ENCODE assay signal across 29 mouse cellular contexts in genomic region chr2:17943506-17943905, GRCm38 (mm10). TPM values are rescaled to one million over a fixed set of nuclear protein-coding genes. Genes with fewer than 3 reads are reported as not detected.
DNase-seq lines count a peak whose midpoint lies in the region; ATAC-seq and TF ChIP-seq lines count a peak whose summit lies in the region.
"Had no signal": no experiment of that assay in that cellular context is flagged by ENCODE, and none has a peak within 500 bp of the region (broad histone marks: within the 10 kb centered on the region; RNA-seq: fewer than 3 reads in every experiment).

No protein-coding gene starts in this region.

- in situ Hi-C loops in ES-E14 (cut with MboI; ENCODE audit: low sequenced_read_pairs in 2 of 2, unreplicated experiment in 2 of 2) = no loop called here

- no peak overlapping the region for H3K4me3 ChIP-seq in ES-Bruce4 (ENCODE audit: low read depth, low read length)
- no peak overlapping the region for H3K4me3 ChIP-seq in ES-E14 (ENCODE audit: insufficient read depth in 1 of 2, low read depth in 1 of 2, low read length in 2 of 2, poor library complexity in 1 of 2, severe bottlenecking in 1 of 2)
- no peak overlapping the region for H3K4me3 ChIP-seq in forebrain, embryonic 11.5 days (ENCODE audit: low read depth, low read length)
- H3K4me3 ChIP-seq: embryonic facial prominence, embryonic 13.5 days; embryonic facial prominence, embryonic 15.5 days; erythroblast, embryonic 14.5 days; forebrain, embryonic 10.5 days; forebrain, embryonic 13.5 days; forebrain, embryonic 15.5 days had no signal

- H3K27ac ChIP-seq in ES-Bruce4 (ENCODE audit: insufficient read depth, low read length) (peak overlapping the region; percentile 43), ES-E14 (ENCODE audit: insufficient read depth, low read depth, low read length, poor library complexity, severe bottlenecking) (peak overlapping the region; percentile 94)
- H3K27ac ChIP-seq in forebrain, embryonic 11.5 days (ENCODE audit: low read depth, low read length) = no peak overlapping the region
- H3K27ac ChIP-seq: embryonic facial prominence, embryonic 13.5 days; embryonic facial prominence, embryonic 15.5 days; forebrain, embryonic 10.5 days; forebrain, embryonic 13.5 days; forebrain, embryonic 15.5 days had no signal

- TF ChIP-seq POLR2A in ES-Bruce4 (IDR thresholded peaks at IDR 0.05; ENCODE audit: insufficient read depth, low read length) = no peak

- no peak overlapping the region for H3K9ac ChIP-seq in ES-Bruce4 (ENCODE audit: low read depth, poor library complexity, severe bottlenecking)
- H3K9ac ChIP-seq in ES-E14 (ENCODE audit: insufficient read depth, low read depth, low read length, poor library complexity, severe bottlenecking) = no peak overlapping the region
- no peak overlapping the region for H3K9ac ChIP-seq in forebrain, embryonic 11.5 days (ENCODE audit: low read length)
- H3K9ac ChIP-seq: embryonic facial prominence, embryonic 13.5 days; embryonic facial prominence, embryonic 15.5 days; forebrain, embryonic 13.5 days; forebrain, embryonic 15.5 days; forebrain, postnatal 0 days had no signal

- no peak for TF ChIP-seq EP300 in ES-Bruce4 (IDR thresholded peaks at IDR 0.05; ENCODE audit: insufficient read depth, low read depth, low read length)

- DNase-seq in heart, adult 11 months = peak; percentile 68
- no peak for DNase-seq in heart, adult 18-20 months
- DNase-seq in ES-E14 (ENCODE audit: low read depth, low spot score) (no peak), ZHBTc4 (ENCODE audit: low read depth, low spot score) (peak; percentile 68)
- no peak for DNase-seq in adrenal gland, postnatal 14 days
- no peak for DNase-seq in forebrain, embryonic 11.5 days (ENCODE audit: low spot score)
- DNase-seq: adrenal gland, adult 2 months; adrenal gland, postnatal 10 days; adrenal gland, postnatal 36 days; B cell, adult 2 months; cerebellum, adult 11-12 months; cerebellum, adult 8-10 months; cerebellum, adult 9-11 months; cerebellum, postnatal 14 days; cerebellum, postnatal 36 days; embryo, embryonic 11 days; forebrain, postnatal 0 days had no signal

- no peak for TF ChIP-seq CTCF in ES-Bruce4 (IDR thresholded peaks at IDR 0.05; ENCODE audit: low read depth, low read length)

- H3K27me3 ChIP-seq in ES-Bruce4 (ENCODE audit: control insufficient read depth, insufficient read depth, low read length, poor library complexity, severe bottlenecking) = no peaks in the 10 kb centered on the region
- no peaks in the 10 kb centered on the region for H3K27me3 ChIP-seq in forebrain, embryonic 11.5 days (ENCODE audit: control insufficient read depth, insufficient read depth, low read length)
- H3K27me3 ChIP-seq: CH12.LX; embryonic facial prominence, embryonic 13.5 days; embryonic facial prominence, embryonic 15.5 days; forebrain, embryonic 13.5 days; forebrain, embryonic 15.5 days had no signal

- 93% methylated on average over 11 of the region's 11 CpGs for WGBS in forebrain, embryonic 11.5 days

- H3K4me2 ChIP-seq in forebrain, embryonic 11.5 days (ENCODE audit: low read depth, low read length, severe bottlenecking) = no peak overlapping the region
- H3K4me2 ChIP-seq: embryonic facial prominence, embryonic 13.5 days; embryonic facial prominence, embryonic 15.5 days; forebrain, embryonic 13.5 days; forebrain, embryonic 15.5 days had no signal

- H3K4me1 ChIP-seq in ES-Bruce4 (ENCODE audit: control insufficient read depth, insufficient read depth, low read length) = peaks cover 4% of the 10 kb centered on the region
- peaks cover 7 to 16% of the 10 kb centered on the region in 2 experiments for H3K4me1 ChIP-seq in ES-E14 (ENCODE audit: control insufficient read depth in 2 of 2, insufficient read depth in 2 of 2, low read length in 2 of 2, poor library complexity in 1 of 2)
- H3K4me1 ChIP-seq in forebrain, embryonic 11.5 days (replicated peaks; ENCODE audit: control insufficient read depth, insufficient read depth, low read length) = no peaks in the 10 kb centered on the region
- H3K4me1 ChIP-seq: forebrain, embryonic 13.5 days had no signal

- H3K36me3 ChIP-seq in ES-Bruce4 (ENCODE audit: control insufficient read depth, insufficient read depth, low read length, poor library complexity, severe bottlenecking) = no peaks in the 10 kb centered on the region
- H3K36me3 ChIP-seq in ES-E14 (ENCODE audit: control insufficient read depth, insufficient read depth, low read length, poor library complexity, severe bottlenecking) = peaks cover 2% of the 10 kb centered on the region; the same call in 1 of the 2 replicates
- no peaks in the 10 kb centered on the region for H3K36me3 ChIP-seq in forebrain, embryonic 11.5 days (ENCODE audit: control insufficient read depth, insufficient read depth, low read length)
- H3K36me3 ChIP-seq: embryonic facial prominence, embryonic 13.5 days; embryonic facial prominence, embryonic 15.5 days; forebrain, embryonic 10.5 days; forebrain, embryonic 15.5 days had no signal

- H3K9me3 ChIP-seq in ES-Bruce4 (replicated peaks; ENCODE audit: control insufficient read depth, insufficient read depth, low read length, poor library complexity, severe bottlenecking) (no peaks in the 10 kb centered on the region), ES-E14 (ENCODE audit: control insufficient read depth, insufficient read depth, low read depth, low read length) (no peaks in the 10 kb centered on the region)
- no peaks in the 10 kb centered on the region for H3K9me3 ChIP-seq in forebrain, embryonic 11.5 days (ENCODE audit: control insufficient read depth, low read length)
- H3K9me3 ChIP-seq: embryonic facial prominence, embryonic 13.5 days; embryonic facial prominence, embryonic 15.5 days; forebrain, embryonic 10.5 days; forebrain, embryonic 13.5 days; forebrain, embryonic 15.5 days had no signal

- no peak for ATAC-seq in forebrain, embryonic 11.5 days (replicated peaks; ENCODE audit: low FRiP score)
- ATAC-seq: CD4-positive, CD25-positive, alpha-beta regulatory T cell, adult 4 months; forebrain, embryonic 13.5 days; forebrain, embryonic 15.5 days; forebrain, postnatal 0 days had no signal

TF ChIP-seq in ES-E14, 5 proteins besides CTCF, POLR2A, EP300 and RAD21:
- no peak for TF ChIP-seq CHD2 (IDR thresholded peaks at IDR 0.05; ENCODE audit: low read depth, low read length)
- TF ChIP-seq MAFK (IDR thresholded peaks at IDR 0.05; ENCODE audit: insufficient read depth, low read depth, low read length) = no peak
- no peak for TF ChIP-seq HCFC1 (IDR thresholded peaks at IDR 0.05; ENCODE audit: borderline replicate concordance, insufficient read depth, low read length)
- no peak for TF ChIP-seq ZNF384 (IDR thresholded peaks at IDR 0.05; ENCODE audit: low read depth, low read length)
- no peak for TF ChIP-seq ZC3H11A (IDR thresholded peaks at IDR 0.05; ENCODE audit: borderline replicate concordance, low read depth, low read length)
TF ChIP-seq in ES-E14: peak in this region for 0.

RNA-seq across cellular contexts. Expression of gene H2al2a, which starts 53.3 kb away (rescaled TPM):
- total RNA-seq in heart, adult 18-20 months (2021) = not detected
- not detected in 2 replicates for polyA plus RNA-seq in ES-Bruce4 (2011; ENCODE audit: insufficient read depth, insufficient read length, low read depth, missing spikeins)
- not detected in 2 replicates for total RNA-seq in ES-E14 (2012; rRNA removed)
- not detected in 2 replicates for total RNA-seq in adrenal gland, postnatal 14 days (2021)
- polyA plus RNA-seq in forebrain, embryonic 11.5 days (2014; fragmentation: Nextera tagmentation; extraction: Ambion mirVana) = not detected in 2 replicates
- total RNA-seq: adrenal gland, adult 2 months; adrenal gland, postnatal 10 days; adrenal gland, postnatal 36 days; CH12.LX; common myeloid progenitor, adult 5-6 weeks; forebrain, postnatal 0 days; MEL had no signal
- polyA plus RNA-seq: adrenal gland, adult 2 months; CD4-positive, CD25-positive, alpha-beta regulatory T cell, adult 4 months; embryonic facial prominence, embryonic 11.5 days; embryonic facial prominence, embryonic 13.5 days; embryonic facial prominence, embryonic 15.5 days; erythroblast, embryonic 14.5 days; forebrain, embryonic 10.5 days; forebrain, embryonic 13.5 days; forebrain, embryonic 15.5 days; forebrain, postnatal 0 days had no signal

Comparison
In these comparisons a context has a peak if more than half of its experiments do, and no peak if none do; other contexts are left out.
1. DNase-seq: peak in heart, adult 11 months (single experiment) and ZHBTc4 (single experiment); none in heart, adult 18-20 months (0 of 2), ES-E14 (single experiment), adrenal gland, postnatal 14 days (single experiment) and forebrain, embryonic 11.5 days (single experiment).